Mouse (Mus musculus) spleen, postnatal 10 days (tissue): ENCODE results near the gene Gabrg1.

Source experiments
- DNase-seq, 2 experiments: peaks; one replicate each; pipeline ENCODE4 v3.0.0; 2021 to 2022; ENCODE audit warnings: low spot score in 2 of 2

Gene Gabrg1

DNA sequence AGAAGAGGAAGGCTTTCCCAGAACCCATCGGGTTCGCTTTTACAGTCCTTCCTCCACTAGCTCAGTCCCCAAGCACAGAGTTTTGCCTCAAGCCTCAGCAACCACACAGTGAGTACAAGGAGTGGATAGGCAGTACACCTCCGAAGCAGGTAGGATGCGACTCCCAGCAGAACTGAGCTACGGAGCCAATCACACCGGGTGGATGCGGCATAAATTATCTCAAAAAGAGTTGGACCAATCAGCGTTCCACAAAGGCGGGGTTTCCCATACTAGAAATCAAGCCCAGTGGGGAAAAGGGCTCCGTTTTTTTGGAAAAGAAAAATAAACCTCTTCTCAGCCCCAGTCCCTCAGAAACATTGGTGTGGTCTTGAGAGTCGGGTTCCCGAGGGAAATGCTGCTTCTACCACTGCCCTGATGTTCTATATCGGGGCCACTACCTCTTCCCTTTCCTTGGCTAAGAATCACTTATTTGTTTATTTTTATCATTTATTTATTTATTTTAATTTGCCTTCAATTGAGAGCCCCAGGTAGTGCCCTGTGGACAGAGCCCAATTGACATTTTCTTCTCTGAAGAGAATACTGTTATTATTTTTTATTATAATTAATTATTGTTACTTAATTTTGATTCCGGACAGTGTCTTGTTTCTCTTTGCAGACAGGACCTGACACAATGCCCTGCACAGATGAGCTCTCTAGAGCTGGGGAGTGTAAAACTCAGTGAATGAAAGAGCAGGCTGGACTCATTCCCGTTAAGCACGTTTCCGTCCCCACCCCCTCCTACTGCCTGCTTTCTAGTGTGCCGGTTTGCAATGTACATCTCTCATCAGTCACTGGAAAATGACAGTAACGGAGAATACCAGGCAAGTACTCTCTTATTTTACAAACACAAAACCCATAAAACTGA lies at the start of gene Gabrg1:
Gene Gabrg1 (minus strand): TSS at position 426 of the 904 bp plus-strand sequence.
- DNase-seq = no peak

DNA sequence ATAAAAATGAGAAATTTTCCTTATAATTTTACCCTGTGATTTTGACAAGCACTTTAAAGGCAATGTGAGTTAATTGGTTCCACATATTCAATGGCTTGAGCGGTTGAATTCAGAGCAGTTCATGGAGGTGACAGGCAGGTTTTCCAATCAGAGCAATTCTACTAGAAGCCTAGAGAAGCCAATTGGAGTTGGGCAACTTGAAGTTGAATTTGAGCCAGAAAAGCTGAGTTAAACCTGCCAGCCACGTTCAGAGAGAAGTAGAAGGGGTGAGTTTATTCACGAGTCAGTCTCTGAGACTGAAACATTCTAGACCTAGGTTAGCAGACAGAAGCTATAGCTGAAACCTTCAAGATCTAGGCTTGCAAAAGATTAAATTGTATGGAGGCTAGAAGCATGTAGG lies 41.6 kb upstream of the Gabrg1 start:
- DNase-seq = no peak

DNA sequence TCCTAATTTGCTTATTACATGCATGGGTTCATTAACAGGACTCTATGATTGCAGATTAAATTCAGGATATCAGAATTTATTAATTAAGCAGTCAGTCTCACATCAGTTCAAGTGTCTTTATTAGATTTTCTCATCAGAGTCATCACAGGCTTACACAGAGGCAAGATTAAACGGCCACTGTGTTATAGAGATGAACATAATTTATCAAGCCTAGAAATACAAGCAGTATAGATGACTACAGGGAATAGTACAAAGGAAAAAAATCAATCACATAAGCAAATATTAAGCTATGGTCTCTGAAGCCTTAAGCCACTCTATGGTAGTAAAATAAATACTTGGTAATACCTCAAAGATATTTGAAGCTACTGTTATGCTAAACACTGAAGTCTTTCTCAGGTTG lies 27.7 kb upstream of the Gabrg1 start:
- DNase-seq = no peak

DNA sequence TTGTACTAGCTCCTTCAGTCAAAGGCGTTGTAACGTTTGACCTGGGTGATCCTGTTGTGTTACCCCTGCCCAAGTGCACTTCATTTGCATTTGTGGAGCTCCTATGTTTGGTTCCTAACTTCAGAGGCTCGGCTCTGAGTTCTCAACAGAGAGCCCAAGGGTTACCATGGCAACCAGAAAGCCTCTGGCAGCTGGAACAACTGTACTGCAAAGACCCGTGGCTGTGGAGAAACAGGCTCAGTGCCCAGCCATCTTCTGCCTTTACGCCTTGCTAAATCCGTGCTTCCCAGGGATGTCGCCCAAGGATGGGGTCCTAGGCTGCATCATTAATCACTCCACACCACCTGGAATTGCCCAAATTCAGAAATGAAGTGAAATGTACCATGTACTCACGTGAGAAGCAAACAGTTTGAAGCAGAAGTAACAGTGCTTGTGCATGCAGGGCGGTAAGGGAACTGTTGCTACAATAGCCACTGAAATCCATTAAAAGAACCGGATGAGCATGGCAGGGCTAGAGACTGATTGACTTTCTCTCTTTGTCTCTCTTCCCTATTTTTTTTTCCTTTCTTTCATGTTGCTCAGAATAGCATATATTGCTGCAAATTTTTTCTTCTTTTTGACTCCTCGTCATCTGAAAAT lies 798 bp upstream of the Gabrg1 start:
- DNase-seq = no peak

DNA sequence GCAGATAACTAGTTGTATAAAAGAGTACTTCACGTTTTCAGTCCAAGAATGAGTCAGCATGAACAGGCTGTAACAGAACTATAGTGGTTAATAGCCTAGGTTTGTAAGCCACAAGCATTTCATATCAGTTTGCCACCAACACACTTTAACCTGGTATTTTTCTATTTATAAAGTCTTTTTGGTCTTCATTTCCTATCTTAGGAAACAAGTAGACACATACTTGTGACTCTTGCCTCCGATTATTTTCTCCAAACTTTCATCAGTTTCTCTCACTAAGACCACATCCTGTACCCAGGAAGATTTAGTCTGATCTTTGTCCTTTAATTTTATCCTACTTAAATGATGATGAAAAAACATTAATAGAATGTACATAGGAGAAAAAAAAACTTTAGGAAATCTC lies 23.7 kb downstream of the Gabrg1 start:
- DNase-seq = no peak

DNA sequence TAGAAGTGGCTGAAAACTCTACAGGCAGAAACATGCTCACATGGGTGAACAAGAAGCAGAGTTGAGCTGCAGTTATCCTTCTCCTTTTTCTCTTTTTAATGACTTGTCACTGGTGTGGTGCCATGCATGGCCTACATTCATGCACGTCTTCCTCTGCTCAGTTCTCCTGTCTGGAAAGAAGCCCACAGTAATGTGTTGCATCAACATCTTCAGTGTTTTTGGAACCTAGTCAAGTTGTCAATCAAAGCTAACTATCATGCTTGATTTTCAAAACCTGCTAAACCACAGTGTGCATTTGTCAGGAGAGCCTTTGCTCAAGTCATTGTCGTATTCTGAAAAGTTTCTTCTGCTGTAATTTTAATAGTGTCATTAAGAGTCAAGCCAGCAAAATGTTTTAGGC lies 106.3 kb downstream of the Gabrg1 start:
- DNase-seq = no peak

DNA sequence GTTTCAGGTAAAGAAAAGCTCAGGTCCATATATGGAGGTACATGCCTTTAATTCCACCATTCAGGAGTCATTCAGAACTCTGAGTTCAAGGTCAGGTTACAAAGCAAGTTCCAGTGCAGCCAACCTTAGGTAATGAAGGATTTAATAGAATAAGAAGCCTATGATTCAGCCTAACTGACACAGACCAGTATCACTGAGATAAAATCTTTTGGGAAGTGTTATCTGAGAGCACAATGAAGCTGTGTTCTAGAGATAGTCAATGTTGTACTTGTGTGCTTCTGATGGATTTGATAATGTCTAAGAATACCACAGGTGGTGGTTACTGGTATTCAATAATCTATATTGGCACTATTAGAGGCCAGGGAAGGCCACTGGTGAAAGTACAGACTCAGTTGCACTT lies 138.1 kb downstream of the Gabrg1 start:
- DNase-seq = no peak
